Mouse (Mus musculus) brain, embryonic 14.5 days (tissue): ENCODE measurements around the gene Slc2a4.

ENCODE experiments used
- CTCF ChIP-seq: fragments of 200-500 bp; IDR thresholded peaks from 2 replicates; pipeline ENCODE4 v1.5.1; 2012; ENCODE audit warnings: inconsistent platforms, mild to moderate bottlenecking, moderate library complexity, borderline replicate concordance; ENCODE audit not compliant: insufficient read depth, insufficient read length; ENCODE audit errors: extremely low read depth
- POLR2A ChIP-seq: fragments of 200-500 bp; IDR thresholded peaks from 2 replicates; pipeline ENCODE4 v1.6.1; 2012; ENCODE audit warnings: mild to moderate bottlenecking, inconsistent platforms, borderline replicate concordance; ENCODE audit not compliant: poor library complexity, insufficient read depth, insufficient read length, severe bottlenecking; ENCODE audit errors: extremely low read depth

GRCm38 (mm10) chr11:69966006-69966859 is 18.2 kb upstream of the Slc2a4 start:
- TF ChIP-seq CTCF (no peak), POLR2A (no peak)
